Mouse (Mus musculus): Measurements from ENCODE around the gene Atxn7l2.

DNA sequence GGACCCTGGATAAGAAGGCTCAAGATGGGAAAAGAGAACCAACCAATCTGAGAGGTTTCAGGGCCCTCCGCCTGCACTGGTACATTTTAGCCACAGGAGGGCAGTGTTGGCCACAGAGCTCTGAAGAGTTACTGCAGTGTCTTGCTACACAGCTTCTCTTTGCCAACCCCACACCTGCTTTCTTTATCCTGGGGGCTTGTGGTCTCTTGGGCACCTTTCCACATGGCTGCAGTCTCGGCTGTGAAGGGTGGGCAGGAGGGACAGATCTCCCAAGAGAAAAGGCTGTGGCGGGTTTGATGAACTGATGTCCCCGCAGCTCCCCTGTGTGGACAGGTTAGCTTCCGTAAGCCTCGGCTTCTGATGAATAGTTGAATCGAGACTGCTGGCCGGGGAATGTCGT, 45.9 kb downstream of the Atxn7l2 start:
- TF ChIP-seq USF1 (IDR thresholded peaks at IDR 0.05; ENCODE audit: low read depth) (no peak), POLR2A (IDR thresholded peaks at IDR 0.05; ENCODE audit: insufficient read length, low read depth) (no peak), TCF3 (IDR thresholded peaks at IDR 0.05; ENCODE audit: insufficient read length, low read depth) (no peak), MYOG (IDR thresholded peaks at IDR 0.05; ENCODE audit: control insufficient read depth in 1 of 3, insufficient read depth in 1 of 3, insufficient read length in 2 of 3, low read depth in 2 of 3) (no peak), MYOD1 (IDR thresholded peaks at IDR 0.05; ENCODE audit: control insufficient read depth in 1 of 3, insufficient read length in 2 of 3, low read depth in 2 of 3) (no peak)

Data from myocyte (in vitro differentiated cells).